Mouse (Mus musculus) liver, embryonic 16.5 days (tissue): ENCODE data around the gene Hic2. TPM values are rescaled to one million over a fixed set of nuclear protein-coding genes. Genes with fewer than 3 reads are reported as not detected.
A peak's percentile ranks its signal among the peaks of the same experiment; 100 is the strongest.

Experiments
- ATAC-seq: fragments of 200-750 bp; cut with Nextera tagmentation; 2 replicates; pipeline ENCODE4 v1.8.0; 2017; ENCODE audit warnings: low read depth, mild to moderate bottlenecking, moderate number of reproducible peaks, moderate library complexity
- H3K27ac ChIP-seq: fragments of 300-500 bp; sonication (generic); 2 replicates; pipeline ENCODE4 v1.5.1; 2014; ENCODE audit warnings: mild to moderate bottlenecking, low read length
- H3K27me3 ChIP-seq: fragments of 300-500 bp; sonication (generic); 2 replicates; pipeline ENCODE4 v1.6.1; 2014; ENCODE audit warnings: low read depth, low read length, mixed read lengths; ENCODE audit not compliant: control insufficient read depth, insufficient read depth
- H3K36me3 ChIP-seq: fragments of 300-500 bp; sonication (generic); 2 replicates; pipeline ENCODE4 v1.6.1; 2014; ENCODE audit warnings: mild to moderate bottlenecking; ENCODE audit not compliant: control insufficient read depth, insufficient read depth
- H3K4me1 ChIP-seq: fragments of 300-500 bp; sonication (generic); 2 replicates; pipeline ENCODE4 v1.6.1; 2014; ENCODE audit warnings: low read depth, low read length, mixed read lengths; ENCODE audit not compliant: control insufficient read depth
- H3K4me2 ChIP-seq: fragments of 300-500 bp; sonication (generic); 2 replicates; pipeline ENCODE4 v1.6.1; 2014; ENCODE audit warnings: low read depth, low read length, mixed read lengths
- H3K4me3 ChIP-seq: fragments of 300-500 bp; sonication (generic); 2 replicates; pipeline ENCODE4 v1.5.1; 2014; ENCODE audit warnings: low read depth, mild to moderate bottlenecking, low read length
- H3K9ac ChIP-seq: fragments of 300-500 bp; sonication (generic); 2 replicates; pipeline ENCODE4 v1.6.1; 2014; ENCODE audit warnings: low read depth, low read length
- H3K9me3 ChIP-seq: fragments of 300-500 bp; sonication (generic); replicated peaks from 2 replicates; pipeline ENCODE4 v1.6.1; 2016; ENCODE audit warnings: low read length; ENCODE audit not compliant: control insufficient read depth
- WGBS: fragments of 180-500 bp; shearing (Covaris S2); extraction: QIAGEN DNeasy Blood & Tissue Kit; methylation state at CpG from one replicate; pipeline ENCODE4 v1.1.7; 2014; ENCODE audit not compliant: insufficient replicate concordance; 5-methylcytosine and 5-hydroxymethylcytosine counted together
- polyA plus RNA-seq: library from polyadenylated mRNA; unstranded; fragments of >200 nt; fragmentation: Nextera tagmentation; extraction: Ambion mirVana; gene quantifications from 2 replicates; pipeline ENCODE4 v1.2.1, GENCODE M21; 2015

Gene Hic2
- polyA plus RNA-seq, 1 experiment from 2014 or later: 3.4 TPM

- under 1% methylated on average over 85 of the region's 85 CpGs for WGBS
- Histone ChIP-seq H3K27me3 (peaks cover 34% of the 10 kb centered on the region), H3K36me3 (no peaks in the 10 kb centered on the region), H3K4me3 (peak within 1 kb of the TSS; percentile 71), H3K9ac (peak within 1 kb of the TSS; percentile 62), H3K4me1 (peaks cover 22% of the 10 kb centered on the region), H3K27ac (no peak within 1 kb of the TSS), H3K4me2 (peak within 1 kb of the TSS; percentile 99), H3K9me3 (no peaks in the 10 kb centered on the region)
- ATAC-seq: peak; percentile 65
Measured at GRCm38 (mm10) chr16:17208389-17209361, 24.7 kb upstream of the Hic2 start, which contains the start of gene Rimbp3. TSS of gene Rimbp3 (plus strand) at chr16:17208603.

- Histone ChIP-seq H3K9ac (peak overlapping the region; percentile 41), H3K36me3 (no peaks in the 10 kb centered on the region), H3K9me3 (no peaks in the 10 kb centered on the region), H3K4me3 (peak overlapping the region; percentile 71), H3K27ac (no peak overlapping the region), H3K27me3 (peaks cover 34% of the 10 kb centered on the region), H3K4me2 (peak overlapping the region; percentile 99), H3K4me1 (peaks cover 22% of the 10 kb centered on the region)
- WGBS: 1% methylated on average over 37 of the region's 37 CpGs
- ATAC-seq: peak; percentile 25
Measured at GRCm38 (mm10) chr16:17209404-17209960, 23.9 kb upstream of the Hic2 start.

DNA sequence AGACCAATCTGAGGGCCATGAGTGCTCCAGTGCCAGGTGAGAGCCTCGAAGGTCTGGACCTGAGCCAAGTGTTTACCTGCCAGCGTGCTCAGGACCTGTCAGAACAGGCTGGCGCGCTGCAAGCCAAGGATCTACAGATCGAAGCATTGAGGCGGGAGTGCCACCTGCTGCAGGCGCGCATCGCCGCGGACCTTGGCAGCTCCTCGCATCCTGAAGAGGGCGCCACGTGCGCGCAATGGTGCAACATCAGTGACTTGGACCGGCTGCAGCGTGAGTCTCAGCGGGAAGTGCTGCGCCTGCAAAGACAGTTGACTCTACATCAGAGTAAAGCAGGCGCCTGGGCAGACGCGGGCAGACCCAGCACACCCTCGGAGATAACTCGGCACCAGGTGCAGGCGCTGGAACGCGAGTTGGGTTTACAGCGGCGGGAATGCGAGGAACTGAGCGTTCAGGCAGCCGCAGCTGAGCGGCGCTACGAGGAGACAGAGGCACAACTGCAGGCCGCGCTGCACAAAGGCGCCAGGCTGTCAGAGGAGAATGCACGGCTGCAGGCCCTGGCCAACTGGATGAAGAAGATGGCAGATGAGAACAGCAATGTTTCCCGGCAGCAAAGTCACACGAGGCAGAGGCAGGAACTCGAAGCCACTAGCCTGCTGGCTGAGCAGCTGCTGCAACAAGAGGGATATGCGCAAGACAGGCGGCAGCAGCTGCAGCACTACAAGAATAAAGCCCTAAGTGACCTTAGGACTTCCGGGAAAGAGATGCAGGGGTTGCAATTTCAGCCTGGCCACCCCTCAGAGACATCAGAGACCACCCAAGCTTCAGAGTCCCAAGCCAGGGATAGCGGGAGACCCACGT, 23.2 kb upstream of the Hic2 start:
- Histone ChIP-seq H3K4me3 (peak overlapping the region; percentile 71), H3K9ac (peak overlapping the region; percentile 41), H3K4me2 (peak overlapping the region; percentile 99), H3K4me1 (peaks cover 22% of the 10 kb centered on the region), H3K9me3 (no peaks in the 10 kb centered on the region), H3K27ac (no peak overlapping the region), H3K27me3 (peaks cover 34% of the 10 kb centered on the region), H3K36me3 (no peaks in the 10 kb centered on the region)
- ATAC-seq: peak; percentile 81
- 9% methylated on average over 48 of the region's 48 CpGs for WGBS

- Histone ChIP-seq H3K4me1 (peaks cover 10% of the 10 kb centered on the region), H3K9ac (no peak overlapping the region), H3K27me3 (no peaks in the 10 kb centered on the region), H3K4me3 (no peak overlapping the region), H3K27ac (no peak overlapping the region), H3K9me3 (no peaks in the 10 kb centered on the region), H3K4me2 (no peak overlapping the region), H3K36me3 (no peaks in the 10 kb centered on the region)
- ATAC-seq: no peak
- 44% methylated on average over 8 of the region's 8 CpGs for WGBS
Measured at GRCm38 (mm10) chr16:17216934-17217633, 16.3 kb upstream of the Hic2 start.

DNA sequence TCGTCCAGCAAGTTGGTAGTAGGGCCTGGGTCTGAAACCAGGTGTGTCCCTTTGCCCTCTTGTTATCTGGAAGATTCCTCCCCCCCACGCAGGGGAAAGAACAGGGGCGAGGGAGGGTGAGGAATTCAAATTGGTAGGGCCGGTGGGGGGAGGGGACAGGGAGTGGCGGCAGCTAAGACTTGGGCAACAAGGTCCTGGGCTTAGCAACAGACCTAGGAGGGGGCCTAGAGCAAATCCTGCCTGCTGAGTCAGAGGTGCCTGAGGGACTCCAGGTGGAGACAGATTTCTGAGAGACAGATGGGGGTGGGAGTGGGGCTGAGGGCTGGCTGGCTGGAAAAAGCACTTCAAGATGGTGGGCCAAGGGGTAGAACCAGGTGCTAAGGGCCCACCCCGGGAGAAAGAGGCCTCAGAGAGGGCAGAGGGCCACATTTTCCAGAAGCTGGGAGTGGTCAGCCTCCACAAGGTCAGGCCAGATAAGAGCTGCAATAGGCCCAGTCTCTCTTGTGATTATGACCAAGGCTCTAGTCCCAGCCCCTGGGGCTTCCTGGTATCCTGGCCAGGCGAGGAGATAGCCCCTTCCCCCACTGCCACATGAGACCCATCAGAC, 13.1 kb upstream of the Hic2 start:
- no peak overlapping the region for H3K9ac ChIP-seq
- no peaks in the 10 kb centered on the region for H3K27me3 ChIP-seq
- H3K27ac ChIP-seq: no peak overlapping the region
- peaks cover 10% of the 10 kb centered on the region for H3K4me1 ChIP-seq
- H3K9me3 ChIP-seq: no peaks in the 10 kb centered on the region
- no peak overlapping the region for H3K4me3 ChIP-seq
- no peak overlapping the region for H3K4me2 ChIP-seq
- WGBS: 14% methylated on average over 7 of the region's 7 CpGs
- ATAC-seq: no peak
- H3K36me3 ChIP-seq: no peaks in the 10 kb centered on the region

GRCm38 (mm10) chr16:17222197-17222596, 11.2 kb upstream of the Hic2 start:
- H3K9me3 ChIP-seq: no peaks in the 10 kb centered on the region
- H3K4me3 ChIP-seq: no peak overlapping the region
- H3K4me2 ChIP-seq: no peak overlapping the region
- 35% methylated on average over 25 of the region's 25 CpGs for WGBS
- no peaks in the 10 kb centered on the region for H3K27me3 ChIP-seq
- no peak overlapping the region for H3K9ac ChIP-seq
- no peaks in the 10 kb centered on the region for H3K36me3 ChIP-seq
- H3K4me1 ChIP-seq: peaks cover 10% of the 10 kb centered on the region
- no peak overlapping the region for H3K27ac ChIP-seq
- peak; percentile 100 for ATAC-seq

DNA sequence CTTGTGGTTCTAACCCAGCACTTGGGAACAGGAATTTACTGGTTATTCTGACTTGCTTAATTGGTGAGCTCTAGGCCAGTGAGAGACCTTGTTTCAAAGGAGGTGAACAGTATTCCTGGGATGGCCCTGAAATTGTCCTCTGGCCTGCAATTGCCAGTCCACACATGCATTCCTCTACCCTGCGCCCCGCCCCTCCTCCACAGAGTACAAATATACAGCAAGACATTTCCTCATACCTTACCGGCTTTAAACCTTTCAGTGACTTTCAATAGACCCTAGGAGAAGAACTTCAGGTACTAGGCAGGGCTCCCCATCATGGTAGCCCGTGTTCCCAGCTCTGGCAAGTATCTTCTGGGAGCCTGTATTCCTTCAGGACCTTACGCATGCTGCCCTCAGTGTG, 7.8 kb upstream of the Hic2 start:
- no peak overlapping the region for H3K27ac ChIP-seq

DNA sequence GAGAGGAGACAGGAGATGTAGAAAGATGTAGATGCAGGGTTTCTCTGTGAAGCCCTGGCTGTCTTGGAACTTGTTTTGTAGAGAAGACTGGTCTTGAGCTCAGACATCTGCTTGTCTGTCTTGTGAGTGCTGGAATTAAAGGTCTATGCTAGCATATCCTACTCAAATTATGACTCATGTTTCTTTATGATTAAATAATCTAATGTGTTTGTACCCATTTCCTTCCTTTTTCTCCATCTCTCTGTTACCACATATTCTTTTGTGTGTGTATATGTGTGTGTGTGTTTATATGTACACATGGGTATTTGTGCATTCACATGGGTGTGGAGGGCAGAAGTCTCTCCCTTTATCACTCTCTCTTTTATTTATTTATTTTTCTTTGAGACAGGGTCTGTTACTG, 6.9 kb upstream of the Hic2 start:
- Histone ChIP-seq H3K4me3 (no peak overlapping the region), H3K36me3 (no peaks in the 10 kb centered on the region), H3K4me1 (no peaks in the 10 kb centered on the region), H3K9me3 (peaks cover 3% of the 10 kb centered on the region), H3K27me3 (no peaks in the 10 kb centered on the region), H3K9ac (no peak overlapping the region), H3K4me2 (no peak overlapping the region), H3K27ac (no peak overlapping the region)
- no peak for ATAC-seq

More for the DNA sequence above, 7.8 kb upstream of the Hic2 start:
- Histone ChIP-seq H3K9ac (no peak overlapping the region), H3K4me1 (peaks cover under 1% of the 10 kb centered on the region), H3K4me3 (no peak overlapping the region), H3K36me3 (no peaks in the 10 kb centered on the region), H3K4me2 (no peak overlapping the region), H3K27me3 (no peaks in the 10 kb centered on the region), H3K9me3 (peaks cover 3% of the 10 kb centered on the region)
- ATAC-seq: no peak
- WGBS: 75% methylated on average over 5 of the region's 5 CpGs
